Mouse (Mus musculus) G1E (cell line): ENCODE results near the gene Fam71e1. TPM values are rescaled to one million over a fixed set of nuclear protein-coding genes. Genes with fewer than 3 reads are reported as not detected.

Experiments
- ATAC-seq: 2 replicates; pipeline ENCODE4 v1.8.0; 2016; ENCODE audit warnings: mild to moderate bottlenecking; ENCODE audit not compliant: insufficient number of reproducible peaks, poor library complexity, low FRiP score, severe bottlenecking; ENCODE audit errors: extremely low read depth
- DNase-seq: peaks from one replicate; pipeline ENCODE4 v3.0.0; 2012; ENCODE audit warnings: low spot score
- H3K27me3 ChIP-seq: 2 replicates; pipeline ENCODE4 v1.6.1; 2012; ENCODE audit warnings: mild to moderate bottlenecking, low read length, inconsistent platforms; ENCODE audit not compliant: insufficient read depth
- H3K36me3 ChIP-seq: replicated peaks from 2 replicates; pipeline ENCODE3; 2012; ENCODE audit warnings: mild to moderate bottlenecking, inconsistent platforms
- H3K4me1 ChIP-seq: 2 replicates; pipeline ENCODE4 v1.6.1; 2012; ENCODE audit warnings: low read depth, low read length, inconsistent platforms, mixed read lengths; ENCODE audit not compliant: insufficient read depth
- H3K4me3 ChIP-seq: 2 replicates; pipeline ENCODE4 v1.5.1; 2012; ENCODE audit warnings: low read depth, mild to moderate bottlenecking, inconsistent platforms, low read length, moderate library complexity, mixed read lengths
- H3K9me3 ChIP-seq: replicated peaks from 2 replicates; pipeline ENCODE4 v1.6.1; 2012; ENCODE audit warnings: inconsistent platforms
- CTCF ChIP-seq: IDR thresholded peaks from 2 replicates; pipeline ENCODE4 v1.5.1; 2012; ENCODE audit warnings: low read depth, low read length, inconsistent platforms, mixed read lengths
- GATA1 ChIP-seq: IDR thresholded peaks from 2 replicates; pipeline ENCODE4 v1.6.1; 2012; ENCODE audit warnings: borderline replicate concordance, low read length, inconsistent platforms, mixed read lengths
- GATA2 ChIP-seq: IDR thresholded peaks from 2 replicates; pipeline ENCODE4 v1.6.1; 2012; ENCODE audit warnings: low read depth, low read length, inconsistent platforms, borderline replicate concordance
- POLR2AphosphoS5 ChIP-seq: IDR thresholded peaks from 2 replicates; pipeline ENCODE4 v1.6.1; 2012; ENCODE audit warnings: low read depth, low read length, inconsistent platforms; ENCODE audit not compliant: insufficient replicate concordance
- TAL1 ChIP-seq: conservative IDR thresholded peaks from 2 replicates; pipeline ENCODE4 v1.6.1; 2012; ENCODE audit warnings: low read depth, low read length, inconsistent platforms, mixed read lengths
- polyA plus RNA-seq: library from polyadenylated mRNA; stranded (reverse); fragments of >175 nt; gene quantifications from 2 replicates; pipeline ENCODE4 v1.2.3, GENCODE M21; 2012
- total RNA-seq, 2 experiments: library from RNA; stranded (forward) in 1 of 2; stranded (reverse) in 1 of 2; fragments of 200-1000 nt in 1 of 2; fragments of >200 nt in 1 of 2; fragmentation: Nextera tagmentation in 1 of 2; gene quantifications; 2 replicates each; pipeline ENCODE4 v1.2.3; 2014 to 2017

Fam71e1 gene
- total and polyA plus RNA-seq, 3 experiments, result 5.5 to 6.9 (median 6.8) TPM

DNA sequence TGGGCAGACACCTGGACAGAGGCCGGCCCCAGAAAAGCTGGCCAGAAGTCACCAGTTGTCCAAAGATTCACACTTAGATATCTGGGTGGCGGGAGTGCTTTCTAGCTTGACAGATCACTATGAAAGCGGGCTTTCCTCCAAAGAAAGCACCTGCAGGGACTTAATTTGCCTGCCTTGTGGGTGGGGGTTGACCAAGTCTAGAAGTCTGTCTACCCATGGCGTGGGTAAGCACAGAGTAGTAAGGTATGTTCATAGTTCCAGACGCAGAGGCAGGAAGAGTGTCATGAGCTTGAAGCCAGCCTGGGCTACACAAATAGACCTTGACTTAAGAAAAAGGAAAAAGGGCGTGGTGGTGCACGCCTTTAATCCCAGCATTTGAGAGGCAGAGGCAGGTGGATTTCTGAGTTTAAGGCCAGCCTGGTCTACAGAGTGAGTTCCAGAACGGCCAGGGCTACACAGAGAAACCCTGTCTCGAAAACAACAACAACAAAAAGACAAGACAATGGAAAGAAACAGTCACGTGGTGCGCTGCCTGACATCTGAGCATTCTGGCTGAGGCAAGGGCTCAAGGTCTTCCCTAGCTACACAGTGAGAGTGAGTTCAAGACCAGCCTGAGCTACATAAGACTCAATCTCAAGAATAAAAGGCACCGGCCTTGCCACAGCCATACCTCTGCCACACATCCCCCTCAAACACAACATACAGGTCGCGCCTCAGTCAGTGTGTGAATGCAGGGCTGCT lies 30.2 kb downstream of the Fam71e1 start:
- DNase-seq, result no peak
- Histone ChIP-seq H3K9me3 (no peaks in the 10 kb centered on the region), H3K27me3 (peaks cover 73% of the 10 kb centered on the region), H3K4me3 (no peak overlapping the region), H3K4me1 (peaks cover 21% of the 10 kb centered on the region), H3K36me3 (peaks cover under 1% of the 10 kb centered on the region)
- ATAC-seq, result no peak
- TF ChIP-seq POLR2AphosphoS5, result no peak
- TF ChIP-seq GATA1, result no peak
- TF ChIP-seq CTCF, result no peak
- no peak for TF ChIP-seq TAL1
- TF ChIP-seq GATA2, result no peak

DNA sequence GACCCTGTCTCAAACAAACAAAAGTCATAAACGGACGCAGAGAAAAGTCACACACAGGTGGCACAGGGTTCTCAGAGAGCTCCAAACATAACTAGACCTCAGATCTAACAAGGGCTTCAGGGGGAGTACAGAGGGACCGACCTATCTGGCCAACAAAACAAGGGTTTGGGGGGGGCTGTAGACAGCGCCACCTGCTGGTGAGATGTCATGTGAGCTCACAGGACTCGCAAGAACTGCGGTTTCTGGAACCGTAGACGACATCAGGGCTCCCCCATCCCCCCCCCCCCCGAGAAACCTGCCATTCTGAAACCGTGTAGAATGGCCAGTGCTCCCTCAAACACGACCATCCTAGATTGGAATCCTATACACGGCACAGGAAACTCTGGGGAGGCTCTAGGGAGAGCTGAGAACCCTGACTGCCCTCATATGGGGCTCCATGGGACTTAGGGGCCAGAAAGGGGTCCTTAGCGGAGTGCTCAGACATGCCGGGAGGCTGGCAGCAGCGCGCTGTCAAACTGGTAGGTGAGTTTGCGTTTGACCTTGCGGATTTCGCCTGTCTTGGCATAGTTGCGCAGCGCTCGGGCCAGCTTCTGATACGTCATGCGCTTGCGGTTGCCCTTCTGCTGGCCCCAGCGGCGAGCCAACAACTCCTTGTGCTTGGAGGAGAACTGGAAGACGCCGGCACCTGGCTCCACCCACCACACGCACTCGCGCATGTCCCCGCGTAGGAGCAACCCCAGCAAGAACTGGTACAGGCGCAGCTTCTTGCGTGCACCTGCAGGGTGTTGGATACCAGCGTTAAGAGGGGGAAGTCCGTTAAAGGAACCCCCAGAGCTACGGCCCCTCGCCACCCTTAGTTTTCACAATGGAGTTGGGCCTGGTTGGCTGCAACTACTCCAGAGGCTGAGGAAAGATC lies 31.4 kb downstream of the Fam71e1 start:
- DNase-seq (no peak), ATAC-seq (no peak; the same call in 1 of the 2 replicates)
- H3K36me3 ChIP-seq, result peaks cover 12% of the 10 kb centered on the region
- peak overlapping the region; percentile 68 for H3K4me3 ChIP-seq
- no peak for TF ChIP-seq GATA1
- TF ChIP-seq CTCF, result peak; percentile 63; the same call in 1 of the 2 replicates
- H3K9me3 ChIP-seq, result no peaks in the 10 kb centered on the region
- H3K27me3 ChIP-seq, result peaks cover 63% of the 10 kb centered on the region
- peaks cover 30% of the 10 kb centered on the region for H3K4me1 ChIP-seq

DNA sequence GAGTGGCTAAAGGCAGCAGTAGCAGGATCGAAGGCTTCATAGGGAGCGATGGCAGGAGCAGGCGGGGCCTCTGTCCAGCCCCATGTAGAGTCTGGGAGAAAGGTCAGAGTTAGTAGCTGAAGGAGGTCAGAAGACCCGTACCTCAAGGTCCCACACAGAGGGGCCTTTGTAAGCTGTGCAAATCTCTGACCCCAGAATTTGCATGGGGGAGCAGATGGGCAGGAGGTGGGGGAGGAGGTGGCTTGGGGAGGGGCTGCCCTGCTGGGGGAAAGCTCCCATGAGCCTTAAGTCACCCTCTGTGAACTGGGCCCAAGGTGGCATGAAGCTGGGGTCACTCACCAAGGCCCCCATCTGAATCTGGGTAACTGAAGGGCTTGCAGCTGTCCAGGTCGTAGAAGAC lies 33.1 kb downstream of the Fam71e1 start:
- no peak overlapping the region for H3K4me3 ChIP-seq
- no peaks in the 10 kb centered on the region for H3K9me3 ChIP-seq
- TF ChIP-seq CTCF (no peak), TAL1 (no peak), GATA1 (no peak), GATA2 (no peak), POLR2AphosphoS5 (no peak)
- DNase-seq, result no peak
- H3K36me3 ChIP-seq, result peaks cover 30% of the 10 kb centered on the region
- no peak for ATAC-seq
- peaks cover 45% of the 10 kb centered on the region for H3K27me3 ChIP-seq
- H3K4me1 ChIP-seq, result peaks cover 48% of the 10 kb centered on the region

DNA sequence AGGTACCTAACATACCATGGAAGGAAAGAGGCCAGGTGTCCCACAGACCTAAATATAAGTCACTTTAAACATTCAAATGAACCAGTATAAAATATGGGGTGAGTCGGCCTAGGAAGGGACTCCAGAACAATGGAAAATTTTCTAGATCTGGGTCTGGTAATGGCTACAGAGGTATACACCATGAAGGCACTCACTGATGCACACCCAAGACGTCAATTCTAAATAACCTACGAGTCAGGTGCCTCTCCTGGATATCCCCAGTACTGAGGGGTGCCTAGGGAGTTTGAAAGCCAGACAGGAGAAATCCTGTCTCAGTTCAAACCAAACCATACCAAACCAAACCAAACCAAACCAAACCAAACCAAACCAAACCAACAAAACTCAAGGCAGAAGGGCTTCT lies 34.1 kb downstream of the Fam71e1 start:
- Histone ChIP-seq H3K4me1 (peaks cover 57% of the 10 kb centered on the region), H3K4me3 (no peak overlapping the region), H3K36me3 (peaks cover 40% of the 10 kb centered on the region), H3K9me3 (no peaks in the 10 kb centered on the region), H3K27me3 (peaks cover 35% of the 10 kb centered on the region)
- TF ChIP-seq TAL1 (no peak), GATA2 (no peak), GATA1 (no peak), POLR2AphosphoS5 (no peak), CTCF (no peak)
- ATAC-seq, result no peak
- DNase-seq, result no peak

DNA sequence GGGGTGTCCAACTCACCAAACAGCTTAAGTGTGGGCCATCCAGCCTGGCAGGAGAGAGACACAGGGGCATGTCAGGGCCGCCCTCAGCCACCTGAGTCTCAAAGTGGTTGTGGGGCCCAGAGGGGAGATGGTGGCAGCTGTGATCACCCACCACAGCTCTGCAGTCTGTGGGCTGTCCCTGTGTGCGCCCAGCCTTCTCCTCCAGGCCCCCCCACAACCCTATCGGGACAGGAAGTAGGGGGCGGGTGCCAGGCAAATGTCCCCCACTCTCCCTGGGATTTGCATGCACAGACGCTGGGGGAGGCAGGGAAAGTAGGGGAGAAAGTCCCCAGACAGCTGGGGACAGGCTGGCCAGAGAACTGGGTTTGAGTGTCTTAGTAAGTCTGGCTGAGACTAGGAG lies 34.8 kb downstream of the Fam71e1 start:
- DNase-seq (no peak), ATAC-seq (no peak)
- peaks cover 30% of the 10 kb centered on the region for H3K27me3 ChIP-seq
- no peaks in the 10 kb centered on the region for H3K9me3 ChIP-seq
- no peak overlapping the region for H3K4me3 ChIP-seq
- H3K36me3 ChIP-seq, result peaks cover 47% of the 10 kb centered on the region
- peaks cover 64% of the 10 kb centered on the region for H3K4me1 ChIP-seq
- no peak for TF ChIP-seq CTCF
- TF ChIP-seq GATA2, result no peak
- no peak for TF ChIP-seq POLR2AphosphoS5
- no peak for TF ChIP-seq GATA1
- TF ChIP-seq TAL1, result no peak

DNA sequence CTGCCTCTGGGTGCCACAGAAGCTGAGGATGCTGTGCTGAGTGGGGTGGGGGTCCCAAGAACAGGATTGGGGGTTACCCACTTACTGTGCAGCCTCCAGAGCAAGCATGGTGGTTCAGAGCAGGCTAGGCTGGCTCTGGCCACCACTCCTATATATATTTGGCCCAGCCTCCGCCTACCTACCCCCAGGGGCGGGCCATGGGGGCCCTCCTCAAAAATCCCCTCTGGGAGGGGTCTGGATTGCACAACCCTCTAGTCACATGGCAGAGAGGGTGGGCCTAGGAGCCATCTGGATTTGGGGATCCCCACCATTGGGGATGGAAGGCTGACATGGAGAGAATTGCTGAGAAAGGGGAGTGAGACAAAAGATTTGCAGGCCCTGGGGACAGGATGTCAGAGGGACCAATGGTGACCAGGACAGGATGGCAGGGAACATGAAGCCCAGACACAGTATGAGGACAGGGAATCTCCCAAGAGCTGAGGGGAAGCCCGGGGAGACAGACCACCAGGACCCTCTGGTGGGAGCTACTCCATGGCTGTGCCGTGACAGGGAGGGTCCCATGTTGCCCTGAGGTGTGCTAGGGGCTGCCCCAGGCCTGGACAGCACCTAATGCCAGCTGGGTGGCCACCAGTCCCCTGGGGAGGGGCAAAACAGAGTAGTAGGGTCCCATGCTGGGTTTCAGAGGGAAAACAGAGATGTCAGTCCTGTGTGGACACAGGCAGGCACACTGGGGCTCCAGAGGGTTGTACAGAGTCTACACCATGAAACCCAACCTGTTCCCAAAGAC lies 35.8 kb downstream of the Fam71e1 start, which contains the start of gene Spib:
Gene Spib (minus strand): TSS at position 126 of the 787 bp plus-strand sequence.
- Histone ChIP-seq H3K36me3 (peaks cover 56% of the 10 kb centered on the region), H3K4me3 (no peak within 1 kb of the TSS), H3K27me3 (peaks cover 22% of the 10 kb centered on the region; the same call in 1 of the 2 replicates), H3K9me3 (no peaks in the 10 kb centered on the region), H3K4me1 (peaks cover 68% of the 10 kb centered on the region)
- ATAC-seq, result no peak
- TF ChIP-seq GATA2 (no peak), POLR2AphosphoS5 (peak; percentile 8; the same call in 1 of the 2 replicates)
- no peak for DNase-seq
